Mouse (Mus musculus): ENCODE results near the gene Vopp1. TPM values are rescaled to one million over a fixed set of nuclear protein-coding genes. Genes with fewer than 3 reads are reported as not detected.

Gene Vopp1
- polyA plus RNA-seq, 1 experiment: 15.2 TPM

DNA sequence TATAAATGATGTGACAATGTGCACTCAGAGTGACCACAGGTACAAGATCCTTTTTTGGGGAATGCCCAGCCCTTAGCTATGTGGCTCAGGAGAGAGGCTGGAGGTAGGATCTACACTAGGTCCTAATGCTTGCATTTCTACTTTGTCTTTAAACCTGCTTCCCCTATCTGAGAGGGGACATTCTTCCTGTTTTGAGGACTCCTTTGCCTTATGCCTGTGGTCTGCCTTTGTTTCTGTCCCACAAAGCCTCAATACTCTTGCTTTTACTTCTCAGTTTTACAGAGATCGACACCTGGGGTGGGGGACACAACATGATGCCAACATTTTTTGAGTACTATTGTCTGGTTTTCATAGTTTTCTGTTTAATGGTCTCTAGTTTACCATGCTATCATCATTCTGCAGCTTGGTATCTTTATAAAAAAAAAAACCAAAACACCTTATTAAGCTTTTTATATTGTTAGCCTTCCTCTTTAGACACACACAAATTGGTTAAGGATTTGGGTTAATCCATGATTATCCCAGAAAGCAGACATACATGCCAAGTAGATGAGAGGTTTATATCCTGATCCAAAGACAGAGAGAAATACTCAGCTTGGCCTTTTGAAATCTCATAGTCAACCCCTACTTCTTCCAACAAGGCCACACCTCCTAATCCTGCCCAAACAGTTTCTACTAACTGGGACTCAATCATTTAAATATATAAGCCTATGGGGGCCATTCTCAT is 54.3 kb downstream of the Vopp1 start:
- TF ChIP-seq CTCF (IDR thresholded peaks at IDR 0.05; ENCODE audit: control insufficient read depth, insufficient read depth, insufficient read length) (no peak), MYOG (IDR thresholded peaks at IDR 0.05; ENCODE audit: control insufficient read depth, extremely low read depth, insufficient read length) (no peak), FOSL1 (IDR thresholded peaks at IDR 0.05; ENCODE audit: insufficient read depth, low read length, poor library complexity, severe bottlenecking) (no peak), MAX (IDR thresholded peaks at IDR 0.05) (no peak), CEBPB (IDR thresholded peaks at IDR 0.05; ENCODE audit: low read depth) (no peak), MYOD1 (IDR thresholded peaks at IDR 0.05; ENCODE audit: control insufficient read depth, insufficient read length, low read depth) (no peak), USF1 (IDR thresholded peaks at IDR 0.05; ENCODE audit: low read depth) (no peak)
- no peak overlapping the region for H3K4me3 ChIP-seq (ENCODE audit: insufficient read depth, poor library complexity, severe bottlenecking)

DNA sequence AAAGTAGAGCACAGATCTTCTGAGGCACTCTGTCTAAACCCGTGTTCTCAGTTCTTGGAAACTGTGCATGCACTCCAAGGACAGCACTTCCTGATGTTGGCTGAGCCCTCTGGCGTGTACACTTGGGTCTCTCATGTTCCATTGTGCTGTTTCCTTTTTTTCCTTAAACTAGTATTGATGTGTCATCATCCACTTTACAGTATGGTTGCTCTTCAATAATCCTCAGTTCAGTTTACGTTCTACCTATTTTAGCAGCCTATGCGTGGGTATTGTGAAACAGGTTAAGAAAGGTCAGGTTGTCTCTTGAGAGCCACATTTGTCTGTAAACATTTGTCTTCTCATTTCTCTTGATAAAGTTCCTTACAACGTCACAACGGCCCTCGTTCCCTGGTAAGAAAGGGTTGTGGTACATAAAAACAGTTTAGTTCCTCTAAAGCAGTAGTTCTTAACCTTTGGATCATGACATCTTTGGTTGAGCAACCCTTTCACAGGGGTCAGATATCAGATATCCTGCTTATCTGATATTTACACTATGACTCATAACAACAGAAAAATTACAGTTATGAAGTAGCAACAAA is 55.9 kb downstream of the Vopp1 start:
- Histone ChIP-seq H3K79me2 (ENCODE audit: control insufficient read depth, insufficient read depth) (no peaks in the 10 kb centered on the region), H3K4me3 (ENCODE audit: insufficient read depth, poor library complexity, severe bottlenecking) (no peak overlapping the region), H3K36me3 (ENCODE audit: control insufficient read depth, insufficient read depth) (no peaks in the 10 kb centered on the region), H3K27me3 (ENCODE audit: control insufficient read depth, insufficient read depth, insufficient read length) (no peaks in the 10 kb centered on the region), H3ac (ENCODE audit: control insufficient read depth, insufficient read length, low read depth) (no peak overlapping the region), H3K79me3 (ENCODE audit: low read depth) (no peaks in the 10 kb centered on the region)
- TF ChIP-seq CTCF (IDR thresholded peaks at IDR 0.05; ENCODE audit: control insufficient read depth, insufficient read depth, insufficient read length) (no peak), MAX (IDR thresholded peaks at IDR 0.05) (no peak), MYOG (IDR thresholded peaks at IDR 0.05; ENCODE audit: control insufficient read depth, extremely low read depth, insufficient read length) (no peak), FOSL1 (IDR thresholded peaks at IDR 0.05; ENCODE audit: insufficient read depth, low read length, poor library complexity, severe bottlenecking) (no peak), MYOD1 (IDR thresholded peaks at IDR 0.05; ENCODE audit: control insufficient read depth, insufficient read length, low read depth) (no peak), CEBPB (IDR thresholded peaks at IDR 0.05; ENCODE audit: low read depth) (no peak), USF1 (IDR thresholded peaks at IDR 0.05; ENCODE audit: low read depth) (no peak)

More for the DNA sequence above, 54.3 kb downstream of the Vopp1 start:
- Histone ChIP-seq H3K36me3 (ENCODE audit: control insufficient read depth, insufficient read depth) (no peaks in the 10 kb centered on the region), H3K27me3 (ENCODE audit: control insufficient read depth, insufficient read depth, insufficient read length) (no peaks in the 10 kb centered on the region), H3K79me3 (ENCODE audit: low read depth) (no peaks in the 10 kb centered on the region), H3ac (ENCODE audit: control insufficient read depth, insufficient read length, low read depth) (no peak overlapping the region), H3K79me2 (ENCODE audit: control insufficient read depth, insufficient read depth) (no peaks in the 10 kb centered on the region)

DNA sequence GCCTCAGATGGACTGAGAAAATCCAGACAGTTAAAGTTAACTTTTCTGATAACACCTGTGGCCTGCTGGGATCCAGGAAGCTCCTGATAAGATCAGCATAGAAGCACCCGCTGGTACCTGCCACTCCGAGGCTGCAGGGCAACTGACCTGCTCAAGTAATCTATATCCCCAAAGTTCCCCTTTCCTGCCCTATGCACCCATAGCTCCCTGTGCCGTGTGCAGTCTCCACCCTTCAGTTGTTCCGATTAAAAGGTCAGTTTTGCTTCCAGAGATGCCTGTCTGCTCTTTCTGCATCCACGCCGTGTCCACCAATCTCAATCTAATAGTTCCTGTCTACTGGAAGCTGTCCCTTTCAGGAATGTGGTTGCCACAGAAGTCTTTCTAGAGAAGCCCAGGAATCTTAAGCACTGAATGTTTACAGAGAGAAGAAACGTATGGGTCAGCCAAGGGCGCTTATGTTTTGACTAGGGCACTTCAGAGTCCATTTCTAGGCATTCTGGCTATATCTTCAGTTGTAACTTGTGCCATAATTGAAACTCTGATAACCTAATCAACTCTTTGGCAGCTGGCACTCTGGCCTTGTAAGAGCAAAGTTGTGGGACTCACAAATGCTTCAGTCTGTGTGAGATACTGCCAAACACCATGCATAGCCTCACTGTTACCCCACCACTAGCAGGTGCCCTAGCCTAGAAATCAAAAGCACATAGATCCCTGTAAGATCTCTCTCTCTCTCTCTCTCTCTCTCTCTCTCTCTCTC is 57.7 kb downstream of the Vopp1 start:
- no peak overlapping the region for H3ac ChIP-seq (ENCODE audit: control insufficient read depth, insufficient read length, low read depth)
- H3K79me2 ChIP-seq (ENCODE audit: control insufficient read depth, insufficient read depth): no peaks in the 10 kb centered on the region
- no peaks in the 10 kb centered on the region for H3K36me3 ChIP-seq (ENCODE audit: control insufficient read depth, insufficient read depth)
- H3K4me3 ChIP-seq (ENCODE audit: insufficient read depth, poor library complexity, severe bottlenecking): no peak overlapping the region
- TF ChIP-seq CEBPB (IDR thresholded peaks at IDR 0.05; ENCODE audit: low read depth) (no peak), FOSL1 (IDR thresholded peaks at IDR 0.05; ENCODE audit: insufficient read depth, low read length, poor library complexity, severe bottlenecking) (no peak), MYOD1 (IDR thresholded peaks at IDR 0.05; ENCODE audit: control insufficient read depth, insufficient read length, low read depth) (no peak), MAX (IDR thresholded peaks at IDR 0.05) (no peak), CTCF (IDR thresholded peaks at IDR 0.05; ENCODE audit: control insufficient read depth, insufficient read depth, insufficient read length) (no peak), MYOG (IDR thresholded peaks at IDR 0.05; ENCODE audit: control insufficient read depth, extremely low read depth, insufficient read length) (no peak), USF1 (IDR thresholded peaks at IDR 0.05; ENCODE audit: low read depth) (no peak)
- H3K27me3 ChIP-seq (ENCODE audit: control insufficient read depth, insufficient read depth, insufficient read length): no peaks in the 10 kb centered on the region
- no peaks in the 10 kb centered on the region for H3K79me3 ChIP-seq (ENCODE audit: low read depth)

DNA sequence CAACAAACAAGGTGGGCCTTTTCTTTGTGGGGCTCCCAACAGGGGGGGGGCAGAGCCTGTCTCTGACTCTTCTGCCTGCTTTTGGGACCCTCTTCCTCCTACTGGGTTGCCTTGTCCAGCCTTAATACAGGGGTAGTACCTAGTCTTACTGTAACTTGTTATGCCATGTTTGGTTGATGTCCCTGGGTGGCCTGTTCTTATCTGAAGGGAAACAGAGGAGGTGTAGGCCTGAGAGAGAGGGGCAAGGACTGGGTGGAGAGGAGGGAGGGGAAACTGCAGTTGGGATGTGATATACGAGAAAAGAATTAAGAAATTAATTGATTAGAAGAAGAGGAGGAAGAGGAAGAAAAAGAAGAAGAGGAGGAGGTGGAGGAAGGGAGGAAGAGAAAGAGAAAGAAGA is 58.7 kb downstream of the Vopp1 start:
- Histone ChIP-seq H3K79me3 (ENCODE audit: low read depth) (no peaks in the 10 kb centered on the region), H3K27me3 (ENCODE audit: control insufficient read depth, insufficient read depth, insufficient read length) (no peaks in the 10 kb centered on the region), H3ac (ENCODE audit: control insufficient read depth, insufficient read length, low read depth) (no peak overlapping the region), H3K4me3 (ENCODE audit: insufficient read depth, poor library complexity, severe bottlenecking) (no peak overlapping the region), H3K36me3 (ENCODE audit: control insufficient read depth, insufficient read depth) (peaks cover 4% of the 10 kb centered on the region), H3K79me2 (ENCODE audit: control insufficient read depth, insufficient read depth) (no peaks in the 10 kb centered on the region)
- no peak for TF ChIP-seq CEBPB (IDR thresholded peaks at IDR 0.05; ENCODE audit: low read depth)
- no peak for TF ChIP-seq MAX (IDR thresholded peaks at IDR 0.05)
- no peak for TF ChIP-seq CTCF (IDR thresholded peaks at IDR 0.05; ENCODE audit: control insufficient read depth, insufficient read depth, insufficient read length)
- TF ChIP-seq MYOG (IDR thresholded peaks at IDR 0.05; ENCODE audit: control insufficient read depth, extremely low read depth, insufficient read length): no peak
- no peak for TF ChIP-seq USF1 (IDR thresholded peaks at IDR 0.05; ENCODE audit: low read depth)
- no peak for TF ChIP-seq FOSL1 (IDR thresholded peaks at IDR 0.05; ENCODE audit: insufficient read depth, low read length, poor library complexity, severe bottlenecking)
- no peak for TF ChIP-seq MYOD1 (IDR thresholded peaks at IDR 0.05; ENCODE audit: control insufficient read depth, insufficient read length, low read depth)

DNA sequence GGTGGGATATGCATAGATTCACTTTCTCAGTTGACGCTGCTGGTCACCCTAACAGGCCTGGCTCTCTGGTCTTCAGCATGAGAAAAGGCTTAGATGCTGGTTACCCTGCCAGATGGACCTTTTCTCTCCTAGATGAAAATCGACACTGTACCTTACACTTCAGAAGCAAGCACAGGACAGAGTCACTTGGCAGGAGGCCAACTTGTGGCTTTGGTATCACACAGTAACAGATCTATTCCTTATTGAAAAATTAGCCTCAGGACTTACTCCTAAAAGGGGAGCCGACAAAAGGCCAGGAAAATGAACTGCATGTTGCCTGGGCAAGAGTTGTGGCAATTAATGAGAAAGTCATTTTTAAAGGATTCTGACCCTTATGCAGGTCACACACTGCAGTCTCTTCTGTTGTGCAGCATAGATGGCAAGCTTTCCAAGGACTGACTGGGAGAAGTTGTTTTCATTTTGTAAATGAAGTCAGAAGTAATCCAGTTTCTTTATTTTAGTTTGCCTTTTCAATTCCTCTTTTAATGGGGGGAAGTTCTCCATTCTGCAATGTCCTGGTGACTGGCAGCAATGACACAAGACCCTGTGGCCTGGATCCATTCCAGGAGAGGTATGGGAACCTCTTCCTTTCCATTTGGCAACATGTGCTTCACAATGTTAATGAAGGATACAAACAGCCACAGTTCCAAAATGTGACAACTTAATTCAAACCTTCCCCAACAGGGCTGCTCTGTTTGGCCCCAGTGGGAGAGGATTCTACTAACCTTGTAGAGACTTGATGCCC is 59.7 kb downstream of the Vopp1 start:
- Histone ChIP-seq H3K36me3 (ENCODE audit: control insufficient read depth, insufficient read depth) (peaks cover 4% of the 10 kb centered on the region), H3K79me3 (ENCODE audit: low read depth) (no peaks in the 10 kb centered on the region), H3K4me3 (ENCODE audit: insufficient read depth, poor library complexity, severe bottlenecking) (no peak overlapping the region), H3K79me2 (ENCODE audit: control insufficient read depth, insufficient read depth) (no peaks in the 10 kb centered on the region), H3ac (ENCODE audit: control insufficient read depth, insufficient read length, low read depth) (no peak overlapping the region), H3K27me3 (ENCODE audit: control insufficient read depth, insufficient read depth, insufficient read length) (no peaks in the 10 kb centered on the region)
- no peak for TF ChIP-seq MYOG (IDR thresholded peaks at IDR 0.05; ENCODE audit: control insufficient read depth, extremely low read depth, insufficient read length)
- TF ChIP-seq CTCF (IDR thresholded peaks at IDR 0.05; ENCODE audit: control insufficient read depth, insufficient read depth, insufficient read length): no peak
- TF ChIP-seq MAX (IDR thresholded peaks at IDR 0.05): no peak
- no peak for TF ChIP-seq CEBPB (IDR thresholded peaks at IDR 0.05; ENCODE audit: low read depth)
- no peak for TF ChIP-seq MYOD1 (IDR thresholded peaks at IDR 0.05; ENCODE audit: control insufficient read depth, insufficient read length, low read depth)
- TF ChIP-seq USF1 (IDR thresholded peaks at IDR 0.05; ENCODE audit: low read depth): no peak
- TF ChIP-seq FOSL1 (IDR thresholded peaks at IDR 0.05; ENCODE audit: insufficient read depth, low read length, poor library complexity, severe bottlenecking): no peak

Measured in C2C12 (cell line).